Mouse (Mus musculus) heart, adult 2 months (tissue): Measurements from ENCODE around the gene Foxp4. TPM values are rescaled to one million over a fixed set of nuclear protein-coding genes. Genes with fewer than 3 reads are reported as not detected.

ENCODE experiments used
- DNase-seq, 2 experiments: peaks; one replicate each; pipeline ENCODE4 v3.0.0; 2021
- H3K27ac ChIP-seq: fragments of 200-600 bp; 2 replicates; pipeline ENCODE4 v1.8.1; 2022
- H3K27me3 ChIP-seq: fragments of 200-500 bp; 2 replicates; pipeline ENCODE4 v1.6.1; 2012; ENCODE audit warnings: mild to moderate bottlenecking, low read length, inconsistent platforms, mixed read lengths; ENCODE audit not compliant: control insufficient read depth, insufficient read depth
- H3K36me3 ChIP-seq: fragments of 200-500 bp; 2 replicates; pipeline ENCODE4 v1.6.1; 2012; ENCODE audit warnings: low read length, inconsistent platforms; ENCODE audit not compliant: control insufficient read depth, insufficient read depth
- H3K4me1 ChIP-seq: fragments of 200-500 bp; 2 replicates; pipeline ENCODE4 v1.6.1; 2011; ENCODE audit warnings: low read length; ENCODE audit not compliant: control insufficient read depth, insufficient read depth
- H3K4me3 ChIP-seq: fragments of 200-600 bp; 2 replicates; pipeline ENCODE4 v1.8.1; 2022
- H3K79me2 ChIP-seq: fragments of 200-500 bp; replicated peaks from 2 replicates; pipeline ENCODE4 v1.6.1; 2012; ENCODE audit warnings: mild to moderate bottlenecking, inconsistent platforms, low read length, moderate library complexity, mixed read lengths; ENCODE audit not compliant: control insufficient read depth, insufficient read depth
- H3K9ac ChIP-seq: fragments of 200-500 bp; 2 replicates; pipeline ENCODE4 v1.6.1; 2012; ENCODE audit warnings: low read depth, mild to moderate bottlenecking, control low read depth, inconsistent platforms, low read length, mixed read lengths
- CTCF ChIP-seq: fragments of 200-600 bp; IDR thresholded peaks from 2 replicates; pipeline ENCODE4 v1.8.1; 2022; ENCODE audit warnings: antibody characterized with exemption, mild to moderate bottlenecking, moderate library complexity
- EP300 ChIP-seq: fragments of 200-500 bp; IDR thresholded peaks from 2 replicates; pipeline ENCODE4 v1.6.1; 2011; ENCODE audit warnings: low read depth, low read length, control low read depth; ENCODE audit not compliant: insufficient read depth
- POLR2A ChIP-seq: fragments of 200-500 bp; IDR thresholded peaks from 2 replicates; pipeline ENCODE4 v1.6.1; 2011; ENCODE audit warnings: mild to moderate bottlenecking, low read depth, low read length, control low read depth; ENCODE audit not compliant: insufficient read depth
- WGBS: fragments of 180-500 bp; shearing (Covaris S2); methylation state at CpG from one replicate; pipeline ENCODE4 v1.1.7; 2018; 5-methylcytosine and 5-hydroxymethylcytosine counted together
- intact Hi-C: fragments of 180-260 bp; cut with DNase I; formaldehyde crosslinking; loops from one replicate; pipeline ENCODE4 v1.15.1; 2025
- polyA plus RNA-seq: library from polyadenylated mRNA; depleted of rRNA; stranded (reverse); fragments of >200 nt; gene quantifications from 2 replicates; pipeline ENCODE4 v1.2.3, GENCODE M21; 2012
- total RNA-seq, 2 experiments: library from RNA; stranded (reverse); gene quantifications; 2 replicates each; pipeline ENCODE4 v1.2.3; 2021

Foxp4 gene
- total and polyA plus RNA-seq, 3 experiments: 10.0 to 13.7 (median 11.7) TPM

GRCm38 (mm10) chr17:47955054-47955741 lies 30.8 kb upstream of the Foxp4 start:
- DNase-seq: no peak
- intact Hi-C loops: no loop called here
- WGBS: 37% methylated on average over 12 of the region's 12 CpGs

GRCm38 (mm10) chr17:47953231-47953630 lies 28.8 kb upstream of the Foxp4 start:
- WGBS: 63% methylated on average over 5 of the region's 5 CpGs
- Histone ChIP-seq H3K27me3 (no peaks in the 10 kb centered on the region), H3K4me3 (no peak overlapping the region), H3K9ac (no peak overlapping the region), H3K4me1 (no peaks in the 10 kb centered on the region), H3K27ac (no peak overlapping the region), H3K79me2 (no peaks in the 10 kb centered on the region), H3K36me3 (no peaks in the 10 kb centered on the region)
- intact Hi-C loops: no loop called here
- no peak for DNase-seq
- TF ChIP-seq EP300 (no peak), POLR2A (no peak), CTCF (no peak)

More at GRCm38 (mm10) chr17:47955054-47955741, 30.8 kb upstream of the Foxp4 start:
- Histone ChIP-seq H3K27me3 (no peaks in the 10 kb centered on the region; the same call in 1 of the 2 replicates), H3K4me1 (no peaks in the 10 kb centered on the region), H3K79me2 (no peaks in the 10 kb centered on the region), H3K4me3 (no peak overlapping the region), H3K36me3 (no peaks in the 10 kb centered on the region), H3K27ac (no peak overlapping the region), H3K9ac (no peak overlapping the region)
- TF ChIP-seq EP300 (no peak), CTCF (no peak), POLR2A (no peak)

- no peaks in the 10 kb centered on the region for H3K27me3 ChIP-seq
- no peaks in the 10 kb centered on the region for H3K79me2 ChIP-seq
- no peak for TF ChIP-seq EP300
- no peak for TF ChIP-seq POLR2A
- TF ChIP-seq CTCF: no peak
- no peak overlapping the region for H3K4me3 ChIP-seq
- 30% methylated on average over 12 of the region's 12 CpGs for WGBS
- no peak for DNase-seq
- no peak overlapping the region for H3K27ac ChIP-seq
- H3K9ac ChIP-seq: no peak overlapping the region
- no peaks in the 10 kb centered on the region for H3K36me3 ChIP-seq
- H3K4me1 ChIP-seq: no peaks in the 10 kb centered on the region
- intact Hi-C loops: no loop called here
Observed at GRCm38 (mm10) chr17:47952368-47953081, 28.1 kb upstream of the Foxp4 start.

- WGBS: 94% methylated on average over 13 of the region's 13 CpGs
- H3K27ac ChIP-seq: no peak overlapping the region
- no peak overlapping the region for H3K4me3 ChIP-seq
- no peaks in the 10 kb centered on the region for H3K4me1 ChIP-seq
- H3K9ac ChIP-seq: no peak overlapping the region
- TF ChIP-seq CTCF: no peak
- TF ChIP-seq POLR2A: no peak
- no peak for TF ChIP-seq EP300
- no peaks in the 10 kb centered on the region for H3K27me3 ChIP-seq
- H3K36me3 ChIP-seq: no peaks in the 10 kb centered on the region
- DNase-seq: no peak
- intact Hi-C loops: no loop called here
- H3K79me2 ChIP-seq: no peaks in the 10 kb centered on the region
Observed at GRCm38 (mm10) chr17:47951452-47951851, 27.0 kb upstream of the Foxp4 start.

- H3K36me3 ChIP-seq: no peaks in the 10 kb centered on the region
Observed at GRCm38 (mm10) chr17:47950831-47951230, 26.4 kb upstream of the Foxp4 start.

GRCm38 (mm10) chr17:47949441-47949840 lies 25.0 kb upstream of the Foxp4 start:
- DNase-seq: no peak
- no peaks in the 10 kb centered on the region for H3K4me1 ChIP-seq
- H3K9ac ChIP-seq: no peak overlapping the region
- H3K27me3 ChIP-seq: no peaks in the 10 kb centered on the region
- H3K4me3 ChIP-seq: no peak overlapping the region
- no peak for TF ChIP-seq EP300
- no peak for TF ChIP-seq POLR2A
- no peaks in the 10 kb centered on the region for H3K79me2 ChIP-seq
- no peak overlapping the region for H3K27ac ChIP-seq
- no peaks in the 10 kb centered on the region for H3K36me3 ChIP-seq
- intact Hi-C loops: no loop called here
- 92% methylated on average over 12 of the region's 12 CpGs for WGBS

More at GRCm38 (mm10) chr17:47950831-47951230, 26.4 kb upstream of the Foxp4 start:
- Histone ChIP-seq H3K4me3 (no peak overlapping the region), H3K27ac (no peak overlapping the region), H3K9ac (no peak overlapping the region), H3K4me1 (no peaks in the 10 kb centered on the region), H3K79me2 (no peaks in the 10 kb centered on the region), H3K27me3 (no peaks in the 10 kb centered on the region)
- intact Hi-C loops: no loop called here
- WGBS: 81% methylated on average over 5 of the region's 5 CpGs
- no peak for DNase-seq
- no peak for TF ChIP-seq EP300
- TF ChIP-seq POLR2A: no peak
- TF ChIP-seq CTCF: no peak
